Mouse (Mus musculus) kidney, embryonic 14.5 days (tissue): Measurements from ENCODE around the gene Gfap. TPM values are rescaled to one million over a fixed set of nuclear protein-coding genes. Genes with fewer than 3 reads are reported as not detected.

Experiments used
- ATAC-seq: fragments of 200-750 bp; cut with Nextera tagmentation; 2 replicates; pipeline ENCODE4 v1.8.0; 2017; ENCODE audit warnings: moderate number of reproducible peaks, mild to moderate bottlenecking, moderate TSS enrichment, moderate library complexity; ENCODE audit not compliant: low FRiP score, low TSS enrichment
- H3K27ac ChIP-seq: fragments of 300-500 bp; sonication (generic); 2 replicates; pipeline ENCODE4 v1.5.1; 2014; ENCODE audit warnings: low read depth, mild to moderate bottlenecking, low read length, moderate library complexity, mixed read lengths
- H3K27me3 ChIP-seq: fragments of 300-500 bp; sonication (generic); 2 replicates; pipeline ENCODE4 v1.6.1; 2014; ENCODE audit warnings: mild to moderate bottlenecking, low read length; ENCODE audit not compliant: control insufficient read depth, insufficient read depth
- H3K36me3 ChIP-seq: fragments of 300-500 bp; sonication (generic); 2 replicates; pipeline ENCODE4 v1.6.1; 2014; ENCODE audit warnings: low read length, mixed read lengths; ENCODE audit not compliant: control insufficient read depth, insufficient read depth
- H3K4me1 ChIP-seq: fragments of 300-500 bp; sonication (generic); 2 replicates; pipeline ENCODE4 v1.6.1; 2014; ENCODE audit warnings: low read length, mixed read lengths; ENCODE audit not compliant: control insufficient read depth, insufficient read depth
- H3K4me2 ChIP-seq: fragments of 300-500 bp; sonication (generic); replicated peaks from 2 replicates; pipeline ENCODE4 v1.6.1; 2014; ENCODE audit warnings: low read depth, mild to moderate bottlenecking, low read length
- H3K4me3 ChIP-seq: fragments of 300-500 bp; sonication (generic); 2 replicates; pipeline ENCODE4 v1.5.1; 2014; ENCODE audit warnings: mild to moderate bottlenecking, low read length
- H3K9ac ChIP-seq: fragments of 300-500 bp; sonication (generic); 2 replicates; pipeline ENCODE4 v1.6.1; 2014; ENCODE audit warnings: low read depth, mild to moderate bottlenecking, low read length, moderate library complexity
- H3K9me3 ChIP-seq: fragments of 300-500 bp; sonication (generic); 2 replicates; pipeline ENCODE4 v1.6.1; 2016; ENCODE audit warnings: low read length; ENCODE audit not compliant: control insufficient read depth
- WGBS: fragments of 180-500 bp; shearing (Covaris S2); extraction: QIAGEN DNeasy Blood & Tissue Kit; methylation state at CpG from one replicate; pipeline ENCODE4 v1.1.7; 2014; 5-methylcytosine and 5-hydroxymethylcytosine counted together
- polyA plus RNA-seq: library from polyadenylated mRNA; unstranded; fragments of >200 nt; fragmentation: Nextera tagmentation; extraction: Ambion mirVana; gene quantifications from 2 replicates; pipeline ENCODE4 v1.2.1, GENCODE M21; 2014

The Gfap gene
- polyA plus RNA-seq, 1 experiment from 2014 or later = 0.31 TPM

DNA sequence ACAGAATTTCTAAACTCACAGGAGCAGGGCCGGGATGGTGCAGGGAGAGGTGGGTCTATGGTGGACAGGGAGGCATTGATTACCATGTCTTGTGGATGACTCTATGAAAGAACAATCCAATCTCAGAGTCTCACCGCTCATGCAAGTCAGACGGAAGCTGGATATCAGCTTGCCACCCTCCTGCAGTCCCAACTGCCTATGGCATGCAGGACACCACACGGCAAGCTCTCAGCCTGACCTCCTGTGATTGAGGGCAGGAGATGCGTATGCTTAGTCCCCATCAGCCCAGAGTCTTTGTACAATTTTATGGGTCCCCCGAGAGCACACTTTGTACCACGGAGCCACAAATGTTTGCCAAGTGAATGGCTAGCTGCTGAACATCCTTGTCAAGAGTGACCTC, 2.9 kb upstream of the Gfap start:
- Histone ChIP-seq H3K9me3 (no peaks in the 10 kb centered on the region), H3K36me3 (peaks cover 36% of the 10 kb centered on the region), H3K27ac (no peak overlapping the region), H3K27me3 (no peaks in the 10 kb centered on the region; the same call in 1 of the 2 replicates), H3K9ac (no peak overlapping the region), H3K4me2 (no peak overlapping the region), H3K4me1 (no peaks in the 10 kb centered on the region), H3K4me3 (no peak overlapping the region)
- WGBS = 68% methylated on average over 7 of the region's 7 CpGs
- ATAC-seq = no peak

DNA sequence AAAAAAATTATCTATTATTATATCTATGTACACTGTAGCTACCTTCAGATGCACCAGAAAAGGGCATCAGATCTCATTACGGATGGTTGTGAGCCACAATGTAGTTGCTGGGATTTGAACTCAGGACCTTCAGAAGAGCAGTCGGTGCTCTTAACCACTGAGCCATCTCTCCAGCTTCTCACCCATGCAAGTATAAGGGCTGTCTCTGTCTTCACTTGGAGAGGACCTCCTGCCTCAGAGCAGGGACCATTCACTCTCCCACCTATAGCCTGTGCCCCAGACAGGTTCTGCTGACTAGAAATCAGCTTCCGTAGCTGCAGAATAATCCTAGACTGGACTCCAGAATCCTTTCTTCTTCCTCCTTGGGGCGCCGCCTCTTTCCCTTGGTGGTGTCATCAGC, 1.4 kb upstream of the Gfap start:
- no peak overlapping the region for H3K4me3 ChIP-seq
- WGBS = 81% methylated on average over 5 of the region's 5 CpGs
- no peak overlapping the region for H3K27ac ChIP-seq
- no peaks in the 10 kb centered on the region; the same call in 1 of the 2 replicates for H3K27me3 ChIP-seq
- no peaks in the 10 kb centered on the region for H3K4me1 ChIP-seq
- no peak overlapping the region for H3K4me2 ChIP-seq
- H3K9ac ChIP-seq = no peak overlapping the region
- peaks cover 21% of the 10 kb centered on the region for H3K36me3 ChIP-seq
- no peaks in the 10 kb centered on the region for H3K9me3 ChIP-seq
- no peak for ATAC-seq

DNA sequence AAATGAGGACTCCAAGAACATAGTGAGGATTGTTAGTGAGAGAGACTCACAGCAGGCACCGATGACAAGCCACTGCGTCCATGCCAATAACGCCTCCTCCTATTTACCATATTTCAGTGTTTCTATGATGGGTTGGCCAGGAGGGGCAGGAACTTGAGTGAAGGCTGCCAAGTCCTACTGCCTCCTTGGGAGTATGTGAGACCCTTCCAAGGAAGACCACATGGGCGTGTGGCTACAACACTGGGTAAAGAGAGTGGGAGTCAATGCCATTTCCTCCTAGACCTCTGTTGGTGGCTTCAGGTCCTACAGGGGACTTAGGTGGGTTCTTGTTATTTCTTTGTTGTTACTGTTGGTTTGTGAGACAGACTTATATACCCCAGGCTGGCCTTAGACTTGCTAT, 487 bp upstream of the Gfap start:
- no peaks in the 10 kb centered on the region for H3K4me1 ChIP-seq
- no peak for ATAC-seq
- WGBS = 59% methylated on average over 4 of the region's 4 CpGs
- no peaks in the 10 kb centered on the region; the same call in 1 of the 2 replicates for H3K27me3 ChIP-seq
- no peak overlapping the region for H3K9ac ChIP-seq
- no peaks in the 10 kb centered on the region for H3K9me3 ChIP-seq
- H3K36me3 ChIP-seq = peaks cover 12% of the 10 kb centered on the region
- H3K27ac ChIP-seq = no peak overlapping the region
- no peak overlapping the region for H3K4me2 ChIP-seq
- no peak overlapping the region for H3K4me3 ChIP-seq

DNA sequence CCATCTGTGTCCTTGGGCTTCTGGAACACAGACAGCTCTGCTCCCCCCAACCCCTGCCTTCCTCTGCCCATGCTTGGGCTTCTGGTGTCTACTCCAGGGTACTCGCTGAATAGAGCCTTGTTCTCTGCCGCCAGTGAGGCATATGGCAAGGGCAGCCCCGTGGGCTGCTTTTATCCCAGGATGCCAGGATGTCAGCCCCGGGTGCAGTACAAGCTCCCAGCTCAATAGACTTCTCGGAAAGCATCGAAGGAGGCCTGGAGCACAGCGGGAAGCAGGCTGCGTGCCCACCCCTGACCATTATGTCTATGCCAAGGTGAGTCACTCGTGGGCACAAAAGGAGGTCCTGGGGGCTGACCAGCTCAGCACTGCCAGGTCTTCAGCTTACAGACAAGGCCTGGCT, 2.3 kb downstream of the Gfap start:
- no peaks in the 10 kb centered on the region for H3K9me3 ChIP-seq
- H3K27me3 ChIP-seq = peaks cover 15% of the 10 kb centered on the region; the same call in 1 of the 2 replicates
- H3K4me1 ChIP-seq = peaks cover 4% of the 10 kb centered on the region; the same call in 1 of the 2 replicates
- no peaks in the 10 kb centered on the region for H3K36me3 ChIP-seq
- no peak for ATAC-seq
- no peak overlapping the region for H3K27ac ChIP-seq
- no peak overlapping the region for H3K4me2 ChIP-seq
- 83% methylated on average over 9 of the region's 9 CpGs for WGBS
- H3K4me3 ChIP-seq = no peak overlapping the region
- no peak overlapping the region for H3K9ac ChIP-seq

DNA sequence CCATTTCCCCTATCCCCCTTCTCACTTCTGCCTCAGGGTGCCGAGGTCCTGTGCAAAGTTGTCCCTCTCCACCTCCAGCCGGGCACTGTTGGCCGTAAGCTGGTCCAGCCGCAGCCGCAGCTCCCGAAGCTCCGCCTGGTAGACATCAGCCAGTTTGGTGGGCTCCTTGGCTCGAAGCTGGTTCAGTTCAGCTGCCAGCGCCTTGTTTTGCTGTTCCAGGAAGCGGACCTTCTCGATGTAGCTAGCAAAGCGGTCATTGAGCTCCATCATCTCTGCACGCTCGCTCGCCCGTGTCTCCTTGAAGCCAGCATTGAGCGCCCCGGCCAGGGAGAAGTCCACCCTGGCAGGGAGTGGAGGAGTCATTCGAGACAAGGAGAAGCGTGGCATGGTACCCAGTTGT, 4.1 kb downstream of the Gfap start:
- WGBS = 65% methylated on average over 20 of the region's 20 CpGs
- H3K9ac ChIP-seq = peak overlapping the region; percentile 4; the same call in 1 of the 2 replicates
- no peak overlapping the region for H3K27ac ChIP-seq
- H3K4me1 ChIP-seq = peaks cover 8% of the 10 kb centered on the region; the same call in 1 of the 2 replicates
- no peak overlapping the region for H3K4me3 ChIP-seq
- peaks cover 15% of the 10 kb centered on the region; the same call in 1 of the 2 replicates for H3K27me3 ChIP-seq
- ATAC-seq = no peak
- no peaks in the 10 kb centered on the region for H3K36me3 ChIP-seq
- no peak overlapping the region for H3K4me2 ChIP-seq
- H3K9me3 ChIP-seq = no peaks in the 10 kb centered on the region

DNA sequence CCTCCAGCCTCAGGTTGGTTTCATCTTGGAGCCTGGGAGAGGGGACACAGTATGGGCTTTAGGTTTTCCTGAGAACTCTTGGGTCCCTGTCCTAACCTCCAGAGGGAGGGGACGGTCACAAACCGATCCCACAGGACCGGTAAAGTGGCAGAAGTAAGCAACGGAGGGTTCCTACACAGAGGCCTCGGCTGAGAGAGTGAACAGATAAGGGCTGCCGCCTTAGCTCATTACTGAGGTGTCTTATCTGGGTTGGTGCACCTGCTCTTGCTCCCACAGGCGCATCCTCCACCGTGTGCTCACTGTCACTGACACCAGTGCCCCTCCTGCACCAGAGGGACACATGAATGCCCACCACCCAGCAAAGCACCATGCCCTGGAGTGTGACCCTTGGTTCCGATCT, 4.9 kb downstream of the Gfap start:
- 70% methylated on average over 9 of the region's 9 CpGs for WGBS

DNA sequence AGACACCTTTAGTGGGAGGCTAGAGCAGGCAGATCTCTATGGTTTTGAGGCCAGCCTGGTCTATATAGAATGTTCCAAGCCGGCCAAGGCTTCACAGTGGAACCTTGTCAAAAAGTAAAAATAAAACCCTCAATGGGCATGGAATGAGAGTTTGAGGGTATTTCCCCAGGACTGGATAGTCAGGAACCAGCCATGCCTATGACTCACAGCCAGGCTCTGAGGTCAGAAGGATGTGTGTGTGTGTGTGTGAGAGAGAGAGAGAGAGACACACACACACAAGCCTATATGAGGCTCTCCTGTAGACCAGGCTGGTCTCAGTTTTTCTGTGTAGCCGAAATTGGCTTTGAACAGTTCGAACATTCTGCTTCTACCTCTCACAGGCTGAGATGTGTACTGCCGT, 6.0 kb downstream of the Gfap start:
- Histone ChIP-seq H3K9me3 (no peaks in the 10 kb centered on the region), H3K36me3 (no peaks in the 10 kb centered on the region), H3K27me3 (peaks cover 15% of the 10 kb centered on the region; the same call in 1 of the 2 replicates), H3K27ac (no peak overlapping the region), H3K4me2 (no peak overlapping the region), H3K9ac (no peak overlapping the region; the same call in 1 of the 2 replicates), H3K4me1 (peaks cover 8% of the 10 kb centered on the region; the same call in 1 of the 2 replicates), H3K4me3 (no peak overlapping the region)
- ATAC-seq = no peak
- 91% methylated on average over 4 of the region's 4 CpGs for WGBS

More for the DNA sequence above, 4.9 kb downstream of the Gfap start:
- Histone ChIP-seq H3K4me1 (peaks cover 8% of the 10 kb centered on the region; the same call in 1 of the 2 replicates), H3K9me3 (no peaks in the 10 kb centered on the region), H3K4me2 (no peak overlapping the region), H3K9ac (no peak overlapping the region), H3K27ac (no peak overlapping the region), H3K4me3 (no peak overlapping the region), H3K36me3 (no peaks in the 10 kb centered on the region), H3K27me3 (peaks cover 15% of the 10 kb centered on the region; the same call in 1 of the 2 replicates)
- ATAC-seq = no peak

DNA sequence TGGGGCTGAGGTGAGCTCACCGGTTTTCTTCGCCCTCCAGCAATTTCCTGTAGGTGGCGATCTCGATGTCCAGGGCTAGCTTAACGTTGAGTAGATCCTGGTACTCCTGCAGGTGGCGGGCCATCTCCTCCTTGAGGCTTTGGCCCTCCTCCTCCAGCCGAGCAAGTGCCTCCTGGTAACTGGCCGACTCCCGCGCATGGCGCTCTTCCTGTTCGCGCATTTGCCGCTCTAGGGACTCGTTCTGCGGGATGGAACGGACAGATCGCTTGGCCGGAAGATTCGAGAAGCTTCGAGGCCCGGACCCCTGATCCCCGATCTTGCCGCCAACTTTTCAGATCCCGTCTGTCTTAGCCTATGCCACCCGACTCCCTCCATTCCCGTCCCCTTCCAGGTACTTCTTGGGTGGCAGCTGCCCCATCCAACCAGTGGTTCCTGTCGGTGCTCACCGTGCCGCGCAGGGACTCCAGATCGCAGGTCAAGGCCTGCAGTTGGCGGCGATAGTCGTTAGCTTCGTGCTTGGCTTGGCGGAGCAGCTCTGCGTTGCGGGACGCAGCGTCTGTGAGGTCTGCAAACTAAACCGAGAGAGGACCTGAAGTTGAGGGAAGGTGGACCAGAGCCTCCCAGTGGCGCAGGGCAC, 7.6 kb downstream of the Gfap start:
- Histone ChIP-seq H3K27ac (no peak overlapping the region), H3K9ac (peak overlapping the region; percentile 51; the same call in 1 of the 2 replicates), H3K9me3 (no peaks in the 10 kb centered on the region), H3K4me2 (peak overlapping the region; percentile 67), H3K27me3 (peaks cover 15% of the 10 kb centered on the region; the same call in 1 of the 2 replicates), H3K4me1 (peaks cover 8% of the 10 kb centered on the region; the same call in 1 of the 2 replicates), H3K4me3 (peak overlapping the region; percentile 39), H3K36me3 (no peaks in the 10 kb centered on the region)
- ATAC-seq = peak; percentile 83
- 2% methylated on average over 43 of the region's 43 CpGs for WGBS

DNA sequence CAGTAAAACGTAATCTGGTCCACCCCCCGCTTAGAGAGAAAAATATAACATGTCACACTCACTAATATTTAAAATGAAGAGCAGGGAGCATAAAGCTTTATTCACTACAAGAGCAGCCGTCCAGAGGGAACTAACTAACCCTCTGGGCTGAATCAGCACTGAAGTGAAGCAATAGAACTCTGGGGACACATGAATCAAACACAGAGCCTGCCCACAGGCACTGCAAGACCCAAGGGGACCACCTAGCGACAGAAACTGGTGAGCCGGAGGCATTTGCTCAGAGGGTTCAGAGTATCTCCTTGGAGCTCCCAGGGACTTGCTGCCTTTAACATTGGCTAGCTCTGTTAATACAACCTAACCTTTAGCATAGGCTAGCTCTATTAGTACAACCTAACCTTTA, 10.6 kb downstream of the Gfap start:
- peaks cover 15% of the 10 kb centered on the region; the same call in 1 of the 2 replicates for H3K27me3 ChIP-seq
- peaks cover 8% of the 10 kb centered on the region; the same call in 1 of the 2 replicates for H3K4me1 ChIP-seq
- 64% methylated on average over 5 of the region's 5 CpGs for WGBS
- no peaks in the 10 kb centered on the region for H3K36me3 ChIP-seq
- H3K4me3 ChIP-seq = no peak overlapping the region
- no peak for ATAC-seq
- no peak overlapping the region for H3K27ac ChIP-seq
- H3K4me2 ChIP-seq = no peak overlapping the region
- no peak overlapping the region for H3K9ac ChIP-seq
- H3K9me3 ChIP-seq = no peaks in the 10 kb centered on the region
